Mouse (Mus musculus): ENCODE results near the gene Hsd17b1. TPM values are rescaled to one million over a fixed set of nuclear protein-coding genes. Genes with fewer than 3 reads are reported as not detected.

The Hsd17b1 gene
- polyA plus RNA-seq, 1 experiment = 0.17 TPM

GRCm38 (mm10) chr11:101065002-101065401 lies 13.2 kb upstream of the Hsd17b1 start:
- TF ChIP-seq POLR2A (IDR thresholded peaks at IDR 0.05; ENCODE audit: borderline replicate concordance, extremely low read depth, low read depth, low read length) (no peak), CTCF (IDR thresholded peaks at IDR 0.05; ENCODE audit: insufficient read depth, low read length) (no peak)
- DNase-seq = no peak
- Histone ChIP-seq H3K4me3 (replicated peaks; ENCODE audit: extremely low read depth, low read depth, low read length) (no peak overlapping the region), H3K4me1 (ENCODE audit: control insufficient read depth, insufficient read depth, low read length) (peaks cover 46% of the 10 kb centered on the region)
- WGBS = 83% methylated on average over 9 of the region's 9 CpGs

- 18% methylated on average over 18 of the region's 18 CpGs for WGBS
- peak; percentile 83 for DNase-seq
- peaks cover 37% of the 10 kb centered on the region for H3K4me1 ChIP-seq (ENCODE audit: control insufficient read depth, insufficient read depth, low read length)
- H3K4me3 ChIP-seq (replicated peaks; ENCODE audit: extremely low read depth, low read depth, low read length) = peak overlapping the region; percentile 35
- TF ChIP-seq CTCF (IDR thresholded peaks at IDR 0.05; ENCODE audit: insufficient read depth, low read length) (peak; percentile 82), POLR2A (IDR thresholded peaks at IDR 0.05; ENCODE audit: borderline replicate concordance, extremely low read depth, low read depth, low read length) (no peak)
Observed at GRCm38 (mm10) chr11:101066549-101067412, 11.4 kb upstream of the Hsd17b1 start.

GRCm38 (mm10) chr11:101069391-101070188 lies 8.6 kb upstream of the Hsd17b1 start, which contains the start of gene Naglu:
Naglu (plus strand) TSS chr11:101070012.
- 5% methylated on average over 35 of the region's 35 CpGs for WGBS
- DNase-seq = peak; percentile 93
- H3K4me3 ChIP-seq (replicated peaks; ENCODE audit: extremely low read depth, low read depth, low read length) = peak within 1 kb of the TSS; percentile 75
- peak; percentile 80; the same call in 1 of the 2 replicates for TF ChIP-seq POLR2A (IDR thresholded peaks at IDR 0.05; ENCODE audit: borderline replicate concordance, extremely low read depth, low read depth, low read length)
- TF ChIP-seq CTCF (IDR thresholded peaks at IDR 0.05; ENCODE audit: insufficient read depth, low read length) = no peak
- peaks cover 11% of the 10 kb centered on the region for H3K4me1 ChIP-seq (ENCODE audit: control insufficient read depth, insufficient read depth, low read length)

GRCm38 (mm10) chr11:101070189-101070527 lies 8.1 kb upstream of the Hsd17b1 start:
- under 1% methylated on average over 27 of the region's 36 CpGs for WGBS
- peak overlapping the region; percentile 75 for H3K4me3 ChIP-seq (replicated peaks; ENCODE audit: extremely low read depth, low read depth, low read length)
- no peak for TF ChIP-seq POLR2A (IDR thresholded peaks at IDR 0.05; ENCODE audit: borderline replicate concordance, extremely low read depth, low read depth, low read length)
- peaks cover 10% of the 10 kb centered on the region for H3K4me1 ChIP-seq (ENCODE audit: control insufficient read depth, insufficient read depth, low read length)
- no peak for DNase-seq

- Histone ChIP-seq H3K4me1 (ENCODE audit: control insufficient read depth, insufficient read depth, low read length) (peaks cover 10% of the 10 kb centered on the region), H3K4me3 (replicated peaks; ENCODE audit: extremely low read depth, low read depth, low read length) (no peak overlapping the region)
- TF ChIP-seq POLR2A (IDR thresholded peaks at IDR 0.05; ENCODE audit: borderline replicate concordance, extremely low read depth, low read depth, low read length) = no peak
- TF ChIP-seq CTCF (IDR thresholded peaks at IDR 0.05; ENCODE audit: insufficient read depth, low read length) = no peak
- no peak for DNase-seq
- 77% methylated on average over 6 of the region's 6 CpGs for WGBS
Observed at GRCm38 (mm10) chr11:101070987-101071386, 7.2 kb upstream of the Hsd17b1 start.

- 80% methylated on average over 14 of the region's 14 CpGs for WGBS
- no peak for TF ChIP-seq POLR2A (IDR thresholded peaks at IDR 0.05; ENCODE audit: borderline replicate concordance, extremely low read depth, low read depth, low read length)
- TF ChIP-seq CTCF (IDR thresholded peaks at IDR 0.05; ENCODE audit: insufficient read depth, low read length) = no peak
- Histone ChIP-seq H3K4me3 (replicated peaks; ENCODE audit: extremely low read depth, low read depth, low read length) (no peak overlapping the region), H3K4me1 (ENCODE audit: control insufficient read depth, insufficient read depth, low read length) (peaks cover 8% of the 10 kb centered on the region)
- no peak for DNase-seq
Observed at GRCm38 (mm10) chr11:101071810-101072428, 6.3 kb upstream of the Hsd17b1 start.

- no peak for DNase-seq
- Histone ChIP-seq H3K4me1 (ENCODE audit: control insufficient read depth, insufficient read depth, low read length) (peaks cover 3% of the 10 kb centered on the region), H3K4me3 (replicated peaks; ENCODE audit: extremely low read depth, low read depth, low read length) (no peak overlapping the region)
- no peak for TF ChIP-seq CTCF (IDR thresholded peaks at IDR 0.05; ENCODE audit: insufficient read depth, low read length)
- WGBS = 17% methylated on average over 27 of the region's 27 CpGs
Observed at GRCm38 (mm10) chr11:101079746-101080145, 1.5 kb downstream of the Hsd17b1 start.

- no peak for DNase-seq
Observed at GRCm38 (mm10) chr11:101080421-101080820, 2.2 kb downstream of the Hsd17b1 start.

GRCm38 (mm10) chr11:101081659-101082058 lies 3.4 kb downstream of the Hsd17b1 start:
- TF ChIP-seq CTCF (IDR thresholded peaks at IDR 0.05; ENCODE audit: insufficient read depth, low read length) = no peak
- no peak for TF ChIP-seq POLR2A (IDR thresholded peaks at IDR 0.05; ENCODE audit: borderline replicate concordance, extremely low read depth, low read depth, low read length)
- DNase-seq = no peak
- 8% methylated on average over 10 of the region's 10 CpGs for WGBS
- Histone ChIP-seq H3K4me1 (ENCODE audit: control insufficient read depth, insufficient read depth, low read length) (peaks cover 7% of the 10 kb centered on the region), H3K4me3 (replicated peaks; ENCODE audit: extremely low read depth, low read depth, low read length) (peak overlapping the region; percentile 37)

More at GRCm38 (mm10) chr11:101080421-101080820, 2.2 kb downstream of the Hsd17b1 start:
- Histone ChIP-seq H3K4me3 (replicated peaks; ENCODE audit: extremely low read depth, low read depth, low read length) (no peak overlapping the region), H3K4me1 (ENCODE audit: control insufficient read depth, insufficient read depth, low read length) (peaks cover 3% of the 10 kb centered on the region)
- WGBS = 76% methylated on average over 5 of the region's 5 CpGs
- no peak for TF ChIP-seq CTCF (IDR thresholded peaks at IDR 0.05; ENCODE audit: insufficient read depth, low read length)
- TF ChIP-seq POLR2A (IDR thresholded peaks at IDR 0.05; ENCODE audit: borderline replicate concordance, extremely low read depth, low read depth, low read length) = no peak
